Mouse (Mus musculus) liver, postnatal 0 days (tissue): Measurements from ENCODE around the gene Col8a1.

Source experiments
- CTCF ChIP-seq: sonication (generic); IDR thresholded peaks from 2 replicates; pipeline ENCODE4 v1.5.1; 2016; ENCODE audit warnings: antibody characterized with exemption, low read depth
- EP300 ChIP-seq: IDR thresholded peaks from 2 replicates; pipeline ENCODE4 v1.6.1; 2016; ENCODE audit warnings: antibody characterized with exemption, low read depth, mild to moderate bottlenecking

- TF ChIP-seq CTCF: peak; percentile 65
- TF ChIP-seq EP300: no peak
These were observed 85.2 kb downstream of the Col8a1 start for GRCm38 (mm10) chr16:57669348-57669747.
